Comparison of ENCODE assay signal across 13 mouse cellular contexts in genomic region chr13:99503370-99503979, GRCm38 (mm10). TPM values are rescaled to one million over a fixed set of nuclear protein-coding genes. Genes with fewer than 3 reads are reported as not detected.
DNase-seq lines count a peak whose midpoint lies in the region; ATAC-seq and TF ChIP-seq lines count a peak whose summit lies in the region.
"Had no signal": no experiment of that assay in that cellular context is flagged by ENCODE, and none has a peak within 500 bp of the region (broad histone marks: within the 10 kb centered on the region; RNA-seq: fewer than 3 reads in every experiment).

No protein-coding gene starts in this region.

- 81% methylated on average over 14 of the region's 14 CpGs for WGBS in midbrain, embryonic 16.5 days
- WGBS in midbrain, postnatal 0 days: 77% methylated on average over 14 of the region's 14 CpGs
- WGBS in hindbrain, embryonic 11.5 days: 90% methylated on average over 14 of the region's 14 CpGs
- WGBS in neural tube, embryonic 15.5 days: 68% methylated on average over 14 of the region's 14 CpGs

- H3K4me3 ChIP-seq in midbrain, embryonic 16.5 days (ENCODE audit: low read depth, low read length): no peak overlapping the region
- H3K4me3 ChIP-seq in midbrain, postnatal 0 days (ENCODE audit: low read depth, low read length): no peak overlapping the region
- peak overlapping the region; percentile 11; the same call in 1 of the 2 replicates for H3K4me3 ChIP-seq in bone marrow macrophage, adult 2 months (ENCODE audit: insufficient read depth, low read length)
- H3K4me3 ChIP-seq in hindbrain, embryonic 11.5 days (ENCODE audit: low read depth, low read length): no peak overlapping the region
- H3K4me3 ChIP-seq in neural tube, embryonic 15.5 days (replicated peaks): no peak overlapping the region
- H3K4me3 ChIP-seq: embryonic facial prominence, embryonic 13.5 days; lung, embryonic 15.5 days had no signal

- no peak for ATAC-seq in midbrain, embryonic 16.5 days
- no peak for ATAC-seq in midbrain, postnatal 0 days (ENCODE audit: low FRiP score)
- no peak for ATAC-seq in hindbrain, embryonic 11.5 days (ENCODE audit: low FRiP score)
- no peak for ATAC-seq in neural tube, embryonic 15.5 days (ENCODE audit: low FRiP score)

- no peaks in the 10 kb centered on the region for H3K9me3 ChIP-seq in midbrain, embryonic 16.5 days (replicated peaks; ENCODE audit: control insufficient read depth, low read length, poor library complexity, severe bottlenecking)
- no peaks in the 10 kb centered on the region for H3K9me3 ChIP-seq in midbrain, postnatal 0 days (ENCODE audit: low read length)
- H3K9me3 ChIP-seq in hindbrain, embryonic 11.5 days (ENCODE audit: control insufficient read depth, low read length): no peaks in the 10 kb centered on the region
- no peaks in the 10 kb centered on the region for H3K9me3 ChIP-seq in neural tube, embryonic 15.5 days (replicated peaks)
- H3K9me3 ChIP-seq: embryonic facial prominence, embryonic 13.5 days; lung, embryonic 15.5 days had no signal

- no peak for TF ChIP-seq CTCF in midbrain, postnatal 0 days (IDR thresholded peaks at IDR 0.05)
- TF ChIP-seq CTCF in bone marrow macrophage, adult 2 months (IDR thresholded peaks at IDR 0.05; ENCODE audit: low read depth, low read length): no peak

- peaks cover 76% of the 10 kb centered on the region for H3K4me1 ChIP-seq in midbrain, embryonic 16.5 days (ENCODE audit: control insufficient read depth, insufficient read depth, low read length)
- H3K4me1 ChIP-seq in midbrain, postnatal 0 days (ENCODE audit: insufficient read depth, low read length): peaks cover 8% of the 10 kb centered on the region
- H3K4me1 ChIP-seq in bone marrow macrophage, adult 2 months (ENCODE audit: control insufficient read depth, insufficient read depth, low read length): peaks cover 6% of the 10 kb centered on the region; the same call in 1 of the 2 replicates
- peaks cover 12% of the 10 kb centered on the region for H3K4me1 ChIP-seq in hindbrain, embryonic 11.5 days (replicated peaks; ENCODE audit: control insufficient read depth, insufficient read depth, low read length)
- peaks cover 65% of the 10 kb centered on the region for H3K4me1 ChIP-seq in neural tube, embryonic 15.5 days

- H3K9ac ChIP-seq in midbrain, embryonic 16.5 days (ENCODE audit: low read depth, low read length): peak overlapping the region; percentile 52; the same call in 1 of the 2 replicates
- H3K9ac ChIP-seq in midbrain, postnatal 0 days (replicated peaks; ENCODE audit: low read length, poor library complexity, severe bottlenecking): no peak overlapping the region; the same call in none of the 2 replicates
- no peak overlapping the region for H3K9ac ChIP-seq in hindbrain, embryonic 11.5 days (ENCODE audit: low read depth, low read length)
- no peak overlapping the region for H3K9ac ChIP-seq in neural tube, embryonic 15.5 days (replicated peaks)
- H3K9ac ChIP-seq: embryonic facial prominence, embryonic 13.5 days; lung, embryonic 15.5 days had no signal

- peak overlapping the region; percentile 13; the same call in 1 of the 2 replicates for H3K4me2 ChIP-seq in midbrain, embryonic 16.5 days (ENCODE audit: low read length)
- H3K4me2 ChIP-seq in midbrain, postnatal 0 days (ENCODE audit: low read depth, low read length, poor library complexity, severe bottlenecking): no peak overlapping the region
- no peak overlapping the region for H3K4me2 ChIP-seq in hindbrain, embryonic 11.5 days (replicated peaks; ENCODE audit: low read depth, low read length)
- H3K4me2 ChIP-seq in neural tube, embryonic 15.5 days: no peak overlapping the region
- H3K4me2 ChIP-seq: embryonic facial prominence, embryonic 13.5 days; lung, embryonic 15.5 days had no signal

- no peak overlapping the region for H3K27ac ChIP-seq in midbrain, embryonic 16.5 days (ENCODE audit: low read length)
- H3K27ac ChIP-seq in midbrain, postnatal 0 days (ENCODE audit: low read depth, low read length): no peak overlapping the region
- H3K27ac ChIP-seq in bone marrow macrophage, adult 2 months (ENCODE audit: insufficient read depth, low read depth, low read length): no peak overlapping the region
- peak overlapping the region; percentile 52; the same call in 1 of the 2 replicates for H3K27ac ChIP-seq in hindbrain, embryonic 11.5 days (ENCODE audit: low read depth, low read length)
- H3K27ac ChIP-seq in neural tube, embryonic 15.5 days (replicated peaks): 0 out of 2 replicates have a peak overlapping the region, but pooled peaks have one; percentile 61
- H3K27ac ChIP-seq: embryonic facial prominence, embryonic 13.5 days; lung, embryonic 15.5 days had no signal

- DNase-seq in midbrain, postnatal 0 days (ENCODE audit: low spot score): no peak
- DNase-seq in hindbrain, embryonic 11.5 days (ENCODE audit: low spot score): no peak
- DNase-seq in adrenal gland, postnatal 14 days: no peak
- DNase-seq in frontal cortex, postnatal 25 days (ENCODE audit: low spot score in 2 of 2): no peak
- DNase-seq: cerebellum, adult 9-10 months; heart, postnatal 4 days; kidney, postnatal 4 days; right cerebral cortex, postnatal 25 days had no signal

- peaks cover 16% of the 10 kb centered on the region for H3K36me3 ChIP-seq in midbrain, embryonic 16.5 days (ENCODE audit: control insufficient read depth, insufficient read depth, low read length)
- peaks cover 30% of the 10 kb centered on the region for H3K36me3 ChIP-seq in midbrain, postnatal 0 days (ENCODE audit: insufficient read depth, low read length)
- peaks cover 10% of the 10 kb centered on the region for H3K36me3 ChIP-seq in hindbrain, embryonic 11.5 days (ENCODE audit: control insufficient read depth, insufficient read depth, low read length)
- peaks cover 31% of the 10 kb centered on the region for H3K36me3 ChIP-seq in neural tube, embryonic 15.5 days
- H3K36me3 ChIP-seq: embryonic facial prominence, embryonic 13.5 days; lung, embryonic 15.5 days had no signal

- no peak for TF ChIP-seq POLR2A in bone marrow macrophage, adult 2 months (IDR thresholded peaks at IDR 0.05; ENCODE audit: borderline replicate concordance, low read depth, low read length)

- H3K27me3 ChIP-seq in midbrain, embryonic 16.5 days (ENCODE audit: control insufficient read depth, insufficient read depth, low read depth, low read length): no peaks in the 10 kb centered on the region
- H3K27me3 ChIP-seq in midbrain, postnatal 0 days (ENCODE audit: insufficient read depth, low read length): no peaks in the 10 kb centered on the region
- no peaks in the 10 kb centered on the region for H3K27me3 ChIP-seq in hindbrain, embryonic 11.5 days (ENCODE audit: control insufficient read depth, insufficient read depth, low read length)
- H3K27me3 ChIP-seq in neural tube, embryonic 15.5 days (replicated peaks): no peaks in the 10 kb centered on the region
- H3K27me3 ChIP-seq: embryonic facial prominence, embryonic 13.5 days; lung, embryonic 15.5 days had no signal

RNA-seq across cellular contexts. Expression of gene Map1b, which starts 12.9 kb away (rescaled TPM):
- polyA plus RNA-seq in midbrain, embryonic 16.5 days (2015; fragmentation: Nextera tagmentation; extraction: Ambion mirVana): 1,966 and 2,233 TPM in 2 replicates
- 913 and 940 TPM in 2 replicates for total RNA-seq in midbrain, postnatal 0 days (2014; rRNA removed)
- 1,865 and 2,125 TPM in 2 replicates for polyA plus RNA-seq in midbrain, postnatal 0 days (2015; fragmentation: Nextera tagmentation; extraction: Ambion mirVana)
- 0.25 and 0.45 TPM in 2 replicates for polyA plus RNA-seq in bone marrow macrophage, adult 2 months (2012; ENCODE audit: insufficient read depth, insufficient read length, missing spikeins)
- 1,051 and 1,521 TPM in 2 replicates for polyA plus RNA-seq in hindbrain, embryonic 11.5 days (2014; fragmentation: Nextera tagmentation; extraction: Ambion mirVana)
- polyA plus RNA-seq in neural tube, embryonic 15.5 days (2015; fragmentation: Nextera tagmentation; extraction: Ambion mirVana): 1,470 and 1,697 TPM in 2 replicates
- 81.3 and 83.2 TPM in 2 replicates for total RNA-seq in adrenal gland, postnatal 14 days (2021)

Comparison
In these comparisons a context has a peak if more than half of its experiments do, and no peak if none do; other contexts are left out.
1. H3K27ac ChIP-seq: peak in hindbrain, embryonic 11.5 days (single experiment) and neural tube, embryonic 15.5 days (single experiment); none in midbrain, embryonic 16.5 days (single experiment), midbrain, postnatal 0 days (single experiment) and bone marrow macrophage, adult 2 months (single experiment).
2. RNA of gene Map1b, which starts 12.9 kb away (polyA plus RNA-seq): 1,865 to 2,125 TPM in midbrain, postnatal 0 days, 1,966 to 2,233 TPM in midbrain, embryonic 16.5 days, 1,470 to 1,697 TPM in neural tube, embryonic 15.5 days and 1,051 to 1,521 TPM in hindbrain, embryonic 11.5 days; 0.25 to 0.45 TPM in bone marrow macrophage, adult 2 months; every median in the first group is over 100 times any median in the second.